Mouse (Mus musculus) frontal cortex, postnatal 25 days (tissue): ENCODE results near the gene Zfp719.

Experiments
- DNase-seq, 2 experiments: peaks; one replicate each; pipeline ENCODE4 v3.0.0; 2022; ENCODE audit warnings: low spot score in 2 of 2

Gene Zfp719

DNA sequence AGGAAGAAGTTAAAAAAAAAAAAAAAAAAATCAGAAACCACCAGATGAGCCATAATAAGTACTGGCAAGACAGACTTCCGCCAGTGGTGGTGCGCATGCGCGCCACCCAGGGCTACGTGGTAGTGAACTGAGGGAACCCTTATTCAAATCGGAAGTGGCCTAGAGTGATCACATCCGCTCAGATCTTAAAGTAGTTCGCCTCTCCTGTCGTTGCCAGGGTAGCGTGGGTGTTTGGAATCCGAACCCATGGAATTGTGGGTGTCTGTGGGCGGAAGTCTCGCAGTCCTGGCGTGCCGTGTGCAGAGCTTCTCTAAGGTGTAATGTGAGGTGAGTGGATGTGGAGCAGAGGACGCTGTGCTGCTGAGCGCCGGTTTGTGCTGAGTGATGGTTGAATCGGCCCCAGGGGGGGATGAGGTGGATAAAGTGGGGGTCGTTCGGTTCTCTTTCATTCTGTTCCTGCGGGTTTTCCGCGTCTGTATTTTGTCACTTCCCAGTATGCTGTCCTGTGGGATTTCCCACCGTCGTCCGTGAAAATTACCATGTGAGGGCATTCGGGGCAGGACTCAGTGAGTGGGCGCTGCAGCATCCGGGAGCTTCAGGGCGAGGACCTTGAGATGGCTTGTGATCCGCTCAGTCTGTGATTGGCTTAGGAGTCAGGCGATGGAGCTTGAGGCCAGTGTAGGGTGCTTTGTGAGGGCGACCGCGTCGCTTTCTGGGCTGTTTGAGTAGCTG is at the start of gene Zfp719:
Gene Zfp719 (plus strand): TSS at position 171 of the 732 bp plus-strand sequence.
- DNase-seq, result peak; percentile 72 to 87

DNA sequence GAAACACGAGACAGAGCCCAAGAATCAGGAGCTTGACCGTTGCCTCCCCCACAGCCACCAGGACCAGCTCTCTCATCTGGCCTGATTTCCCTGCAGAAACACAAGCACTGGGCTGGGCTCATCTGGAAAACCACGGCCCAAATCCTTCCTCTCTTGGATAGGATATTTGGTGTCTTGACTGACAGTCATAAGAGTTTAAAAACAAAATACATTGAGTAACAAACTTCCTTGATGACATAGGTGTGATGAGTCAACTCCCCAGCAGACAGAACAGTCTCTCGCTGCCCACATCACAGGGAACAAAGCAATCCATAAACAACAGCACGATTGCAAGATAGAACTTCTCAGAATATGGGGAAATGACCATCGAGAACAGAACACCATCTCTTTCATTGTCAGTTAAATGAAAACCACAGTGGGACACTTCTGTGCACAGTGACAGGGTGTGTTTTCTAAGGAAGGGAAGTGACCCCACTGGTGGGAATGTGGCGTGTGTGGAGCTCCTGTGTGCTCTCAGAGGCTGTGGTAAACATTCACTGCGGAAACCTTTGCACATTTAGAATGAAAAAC is 49.1 kb upstream of the Zfp719 start:
- DNase-seq, result no peak

DNA sequence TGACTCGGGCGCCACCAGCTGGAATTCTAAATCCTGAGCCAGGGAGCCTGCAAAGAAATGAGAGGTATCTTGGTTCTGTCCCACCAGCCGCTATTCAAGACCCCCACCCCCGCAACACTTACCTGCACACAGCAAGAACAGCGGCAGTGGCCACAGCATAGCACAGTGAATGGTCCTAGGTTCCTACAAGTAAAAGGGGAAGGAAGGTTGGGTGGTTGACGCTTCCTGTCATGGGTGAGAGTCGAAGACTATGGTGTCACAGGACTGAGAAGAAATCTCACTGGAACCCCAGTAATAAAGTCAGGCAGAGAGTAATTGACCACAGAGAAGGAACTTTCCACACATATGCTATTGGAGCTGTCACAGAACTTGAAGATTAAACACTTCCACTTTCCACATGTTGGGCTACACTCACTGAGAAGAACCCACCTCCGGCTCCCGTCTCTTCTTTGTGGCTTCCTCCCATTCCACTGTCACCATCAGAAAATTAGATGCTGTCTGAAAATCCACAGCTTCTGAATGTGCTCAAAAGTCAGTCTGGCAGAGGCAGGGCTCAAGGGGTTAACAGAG is 46.4 kb upstream of the Zfp719 start:
- no peak for DNase-seq

DNA sequence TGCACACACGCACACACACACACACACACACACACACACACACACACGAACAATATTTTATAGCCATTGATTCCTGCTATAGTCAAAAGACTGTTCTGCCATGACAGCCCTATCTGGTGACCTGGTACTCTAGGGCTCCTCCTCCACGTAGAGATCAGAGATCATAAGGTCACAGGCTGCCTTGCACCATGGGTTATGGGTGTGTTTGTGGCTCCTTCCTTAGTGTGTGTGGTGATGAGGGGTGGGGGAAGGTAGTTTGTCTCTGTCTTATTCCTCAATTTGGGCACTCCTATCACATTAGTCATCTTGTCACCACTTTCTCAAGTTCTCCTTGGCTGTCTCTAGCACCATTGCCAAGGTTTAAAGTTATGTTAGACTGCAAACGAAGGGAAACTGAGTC is 40.9 kb upstream of the Zfp719 start:
- no peak for DNase-seq

DNA sequence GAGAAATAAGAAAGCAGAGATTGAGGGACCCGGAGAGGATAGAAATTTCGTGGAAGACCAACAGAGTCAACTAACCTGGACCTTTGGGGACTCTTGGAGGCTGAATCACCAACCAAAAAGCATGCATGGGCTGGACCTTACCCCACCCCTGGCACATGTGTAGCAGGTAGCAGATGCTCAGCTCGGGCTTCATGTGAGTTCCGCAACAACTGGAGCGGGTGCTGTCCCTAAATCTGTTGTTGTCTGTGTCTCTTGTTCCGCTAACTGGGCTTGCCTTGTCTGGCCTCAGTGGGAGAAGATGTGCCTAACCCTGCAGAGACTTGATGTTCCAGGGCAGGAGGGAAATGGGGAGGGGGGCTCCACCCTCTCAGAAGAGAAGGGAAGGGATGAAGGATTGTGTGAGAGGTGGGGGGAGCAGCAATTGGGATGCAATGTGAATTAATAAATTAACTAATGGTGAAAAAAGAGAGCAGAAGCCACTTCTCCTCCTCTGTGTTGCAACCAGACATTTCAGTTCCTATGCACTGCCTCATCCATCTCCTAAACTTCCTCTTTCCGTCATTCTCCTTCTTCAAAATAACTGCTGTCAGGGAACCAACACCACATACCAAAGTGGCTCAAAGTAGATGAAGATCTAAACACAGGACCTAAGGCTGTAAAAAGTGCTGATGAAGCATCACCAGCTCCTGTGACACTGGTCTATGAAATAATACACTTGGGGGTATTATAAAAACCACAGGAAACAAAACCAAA is 35.0 kb upstream of the Zfp719 start, which contains the start of gene Cd33:
Gene Cd33 (minus strand): TSS at position 204 of the 753 bp plus-strand sequence.
- no peak for DNase-seq

DNA sequence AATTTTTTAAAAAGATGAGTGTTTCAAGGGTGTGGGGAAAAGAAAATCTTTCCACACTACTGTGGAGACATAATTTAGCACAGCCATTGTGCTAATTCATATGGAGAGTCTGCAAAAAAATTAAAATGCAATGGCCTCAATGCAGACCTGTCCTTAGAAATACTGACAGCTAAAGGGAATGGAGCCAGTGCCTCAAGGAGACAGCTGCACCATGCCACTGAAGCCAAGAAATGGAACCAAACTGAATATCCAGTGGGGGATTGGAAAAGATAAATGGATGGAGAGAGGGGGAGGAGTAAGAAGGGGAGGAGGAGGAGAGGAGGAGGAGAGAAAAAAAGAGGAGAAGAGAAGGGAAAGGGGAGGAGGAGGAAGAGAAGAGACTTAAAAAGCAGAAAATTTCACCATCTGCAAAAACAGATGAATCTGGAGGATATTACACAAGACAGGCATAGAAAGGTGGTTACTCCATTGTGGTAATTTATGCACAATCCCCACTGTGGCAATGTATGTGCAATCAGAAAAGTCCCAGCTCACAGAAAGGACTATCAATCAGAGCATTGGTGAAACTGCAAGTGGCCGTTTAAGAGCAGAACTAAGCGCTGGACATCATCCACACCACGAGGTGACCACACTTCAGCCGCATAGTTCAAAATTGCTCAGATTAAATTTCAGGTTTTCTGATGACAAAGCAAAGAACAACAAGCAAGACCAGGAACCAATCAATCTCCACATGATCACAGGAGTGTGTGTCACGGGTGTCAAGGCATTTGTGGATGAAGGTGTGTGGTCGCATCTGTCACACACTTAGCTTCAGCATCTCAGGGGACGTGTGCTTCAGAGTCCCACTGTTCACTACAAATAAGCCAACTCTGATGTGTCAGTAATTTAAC is 33.5 kb upstream of the Zfp719 start:
- no peak for DNase-seq

DNA sequence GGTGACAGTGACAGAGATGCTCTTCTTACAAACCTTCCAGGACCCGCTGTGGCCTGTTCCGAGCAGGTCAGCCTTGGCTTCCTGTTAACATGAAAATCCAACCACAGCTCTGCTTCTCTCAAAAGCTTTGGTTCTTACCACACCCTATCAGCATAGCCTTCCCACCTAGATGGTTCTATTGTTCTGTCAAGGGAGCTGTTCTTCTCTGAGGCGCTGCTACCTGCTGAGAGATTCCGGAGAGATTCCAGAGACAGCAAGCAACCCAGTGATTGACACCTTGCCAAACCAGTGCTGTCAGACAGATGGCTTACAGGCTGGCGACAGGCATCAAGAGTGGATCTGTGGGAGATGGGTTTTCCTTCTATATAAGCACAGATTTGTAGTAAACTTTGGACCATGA is 31.7 kb upstream of the Zfp719 start:
- no peak for DNase-seq

DNA sequence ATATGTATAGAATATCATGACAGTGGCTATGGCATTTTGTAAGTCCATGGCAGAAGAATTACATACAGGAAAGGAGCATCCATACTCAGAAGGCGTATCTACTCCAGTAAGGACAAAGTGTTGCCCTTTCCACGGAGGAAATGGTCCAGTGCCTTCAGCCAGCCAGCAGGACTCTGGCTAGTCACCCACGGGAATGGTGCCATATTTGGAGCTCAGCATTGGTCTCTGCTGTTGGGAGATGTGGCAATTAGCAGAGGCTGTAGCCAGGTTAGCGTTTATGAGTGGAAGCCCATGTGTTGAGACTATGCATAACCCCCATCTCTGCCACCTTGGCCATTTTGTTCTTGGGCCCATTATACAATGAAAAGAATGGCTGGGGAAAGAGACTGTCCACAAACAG is 31.2 kb upstream of the Zfp719 start:
- DNase-seq, result no peak

DNA sequence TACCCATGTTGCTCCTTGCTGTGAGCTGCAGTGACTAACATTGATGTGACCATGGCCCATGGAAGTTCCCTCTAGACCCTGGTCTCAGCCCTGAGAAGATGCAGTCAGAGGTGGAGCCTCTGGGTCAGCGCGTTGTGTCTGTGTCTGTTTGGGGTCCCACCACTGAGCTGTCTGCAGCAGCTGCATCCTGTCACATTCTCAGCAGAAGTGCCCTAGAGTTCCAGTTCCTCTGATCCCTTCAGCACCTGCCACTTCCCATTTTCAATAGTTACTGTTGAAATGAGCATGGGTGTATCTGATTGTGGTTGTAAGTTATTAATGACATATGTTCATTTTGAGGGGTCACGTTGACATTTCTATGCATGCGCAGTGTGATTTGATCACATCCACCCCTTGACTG is 26.3 kb upstream of the Zfp719 start:
- DNase-seq, result no peak

DNA sequence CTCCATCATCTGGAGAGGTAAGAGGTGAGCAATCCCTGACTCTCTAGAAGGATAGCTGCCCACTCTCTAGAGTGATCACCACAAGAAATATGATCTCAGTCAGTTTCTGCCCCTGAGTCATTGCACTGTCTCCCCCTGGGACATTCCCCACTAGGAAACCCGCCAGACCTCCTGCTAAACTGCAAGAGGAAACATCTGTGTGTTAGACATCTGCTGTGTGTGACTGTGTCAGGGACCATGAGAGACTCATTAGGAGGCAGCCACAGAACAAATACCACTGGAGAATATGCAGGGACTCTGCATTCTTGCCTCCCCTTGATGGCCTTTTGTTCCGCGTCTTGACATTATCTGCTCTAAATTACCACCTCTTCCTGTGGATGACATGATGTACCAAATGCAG is 24.9 kb upstream of the Zfp719 start:
- DNase-seq, result no peak

DNA sequence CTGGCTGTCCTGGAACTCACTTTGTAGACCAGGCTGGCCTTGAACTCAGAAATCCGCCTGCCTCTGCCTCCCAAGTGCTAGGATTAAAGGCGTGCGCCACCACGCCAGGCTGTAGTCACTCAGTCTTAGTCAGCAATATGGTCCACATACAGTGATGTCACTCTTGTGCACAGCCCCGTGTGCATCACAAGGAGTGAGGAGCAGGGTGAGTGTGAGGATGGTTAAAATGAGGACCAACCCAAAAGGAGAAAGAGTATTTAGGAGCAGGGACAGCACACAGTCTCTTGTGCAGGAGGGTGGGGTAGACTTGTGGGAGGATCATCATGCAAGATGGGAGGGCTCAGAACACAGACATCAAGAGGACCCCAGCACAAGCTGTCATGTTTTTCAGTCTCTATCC is 24.1 kb upstream of the Zfp719 start:
- DNase-seq, result no peak

DNA sequence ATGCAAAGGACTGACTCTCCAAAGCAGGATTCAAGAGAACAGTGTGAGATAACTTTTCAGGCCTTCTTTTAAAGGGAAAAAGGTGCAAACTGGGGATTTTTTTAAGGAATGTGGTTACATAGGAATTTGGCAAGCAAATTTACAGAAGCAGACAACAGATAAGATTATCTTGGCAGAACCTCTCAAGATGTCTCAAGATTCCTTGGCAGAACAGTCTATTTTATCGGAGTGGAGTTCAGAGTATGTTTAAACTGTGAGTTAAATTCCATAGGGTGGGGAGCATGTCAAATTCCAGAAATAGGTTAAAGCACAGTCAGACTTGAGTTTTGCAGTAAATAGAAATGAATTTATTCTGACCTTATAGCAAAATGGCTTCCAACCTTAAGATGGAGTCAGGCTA is 22.5 kb upstream of the Zfp719 start:
- DNase-seq, result no peak

DNA sequence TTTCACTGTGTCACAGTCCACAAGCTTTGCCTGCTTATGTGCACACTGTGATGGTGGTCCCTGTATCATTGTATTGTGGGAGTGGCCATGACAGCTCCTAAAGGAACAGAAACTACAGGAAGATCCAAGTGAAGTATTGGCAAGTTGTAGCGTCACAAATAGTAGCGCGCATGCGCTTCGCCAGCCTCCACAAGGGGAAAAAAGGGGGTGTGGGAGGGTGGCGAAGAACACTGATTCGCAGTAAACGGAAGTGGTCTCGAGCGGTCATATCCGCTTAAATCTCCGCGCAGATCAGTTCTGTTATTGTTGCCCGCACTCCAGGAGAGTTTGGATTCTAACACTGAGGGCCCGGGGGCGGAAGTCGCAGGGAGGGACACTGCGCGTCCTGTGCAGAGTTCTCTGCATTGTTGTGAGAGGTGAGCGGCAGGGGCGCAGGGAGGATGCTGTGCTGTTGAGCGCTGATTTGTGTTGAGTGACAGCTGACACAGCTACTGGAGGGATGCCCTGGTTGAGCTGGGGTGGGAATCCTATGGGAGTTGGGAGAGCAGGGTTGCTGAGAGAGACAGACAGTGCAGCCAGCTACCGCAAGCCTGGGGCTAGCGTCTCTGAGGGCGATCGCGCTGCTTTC is 17.3 kb upstream of the Zfp719 start, which contains the start of gene Zfp658:
Gene Zfp658 (plus strand): TSS at position 251 of the 628 bp plus-strand sequence.
- peak; percentile 65 to 74 for DNase-seq

DNA sequence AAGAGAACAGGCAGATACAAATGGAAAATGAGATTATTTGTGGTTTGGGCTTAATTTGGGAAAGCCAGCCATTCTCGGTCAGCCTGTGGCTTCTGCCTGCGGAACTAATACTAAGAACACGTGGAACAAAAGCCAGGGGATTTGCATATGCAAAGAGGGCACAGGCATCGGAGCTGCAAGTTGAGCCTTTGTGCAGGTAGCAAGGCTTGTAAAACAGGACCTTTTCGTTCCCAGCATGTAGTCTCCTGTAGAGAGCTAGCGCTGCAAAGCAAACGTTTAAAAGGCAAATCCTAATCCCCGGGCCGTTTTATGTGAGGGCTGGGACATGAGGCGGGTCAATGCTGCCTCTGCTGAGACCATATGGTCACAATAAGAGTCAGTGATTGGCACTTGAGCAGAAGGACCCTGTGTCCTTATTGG is 16.7 kb upstream of the Zfp719 start:
- no peak for DNase-seq

DNA sequence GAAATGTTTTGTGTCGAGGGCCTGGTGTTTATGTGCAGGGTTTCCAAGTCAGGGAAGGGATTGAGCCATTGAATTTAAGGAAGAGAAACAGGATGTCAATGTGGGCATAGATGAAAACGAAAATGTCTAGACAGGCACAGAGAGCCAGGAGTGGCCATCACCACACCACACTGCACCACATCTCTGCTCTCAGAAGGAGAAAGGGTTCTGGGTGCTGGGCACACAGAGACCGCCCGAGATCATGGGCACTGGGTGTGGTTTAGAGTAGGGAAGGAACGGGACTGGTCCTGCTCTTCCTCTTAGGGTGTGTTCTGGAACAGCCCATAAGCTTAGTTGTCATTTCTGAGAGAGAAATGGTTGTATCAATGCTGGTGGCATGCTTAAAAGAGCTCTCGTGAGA is 16.1 kb upstream of the Zfp719 start:
- no peak for DNase-seq

DNA sequence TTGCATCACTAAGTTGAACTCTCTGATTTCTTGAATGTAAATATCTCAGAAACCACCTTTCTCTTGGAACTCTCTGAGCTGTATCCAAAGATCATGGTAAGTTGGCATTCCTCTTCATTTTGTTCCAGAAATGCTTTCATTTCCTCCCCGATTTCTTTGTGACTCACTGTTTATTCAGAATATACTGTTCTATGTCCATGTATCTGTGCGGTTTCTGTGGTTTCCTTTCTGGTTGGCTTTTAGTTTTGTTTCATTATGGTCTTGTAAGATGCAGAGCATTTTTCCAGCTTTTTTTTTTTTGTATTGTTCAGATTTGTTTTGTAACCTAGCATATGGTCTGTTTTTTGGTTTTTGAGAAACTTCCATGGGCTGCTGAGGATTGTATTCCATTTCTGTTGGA is 8.2 kb upstream of the Zfp719 start:
- DNase-seq, result no peak

DNA sequence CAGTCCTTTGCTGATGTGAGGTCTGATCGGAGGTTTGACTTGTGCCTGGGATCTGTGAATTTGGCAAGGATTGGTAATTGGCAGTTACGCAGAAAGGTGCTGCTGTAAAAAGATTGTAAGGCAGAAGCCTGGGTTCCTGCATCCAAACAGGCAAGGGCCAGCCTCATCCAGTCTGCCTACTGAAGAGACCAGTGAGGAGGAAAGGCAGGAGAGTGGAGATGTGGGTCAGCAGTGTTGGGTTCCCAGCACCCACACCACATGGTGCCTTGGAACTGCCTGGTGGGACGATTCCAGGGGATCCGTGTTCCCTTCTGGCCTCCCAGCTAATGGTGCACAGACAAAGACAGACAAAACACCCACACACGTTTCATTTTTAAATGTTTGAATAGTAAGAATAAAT is 1.1 kb downstream of the Zfp719 start:
- peak in 1 of 2 experiments; percentile 16 for DNase-seq

DNA sequence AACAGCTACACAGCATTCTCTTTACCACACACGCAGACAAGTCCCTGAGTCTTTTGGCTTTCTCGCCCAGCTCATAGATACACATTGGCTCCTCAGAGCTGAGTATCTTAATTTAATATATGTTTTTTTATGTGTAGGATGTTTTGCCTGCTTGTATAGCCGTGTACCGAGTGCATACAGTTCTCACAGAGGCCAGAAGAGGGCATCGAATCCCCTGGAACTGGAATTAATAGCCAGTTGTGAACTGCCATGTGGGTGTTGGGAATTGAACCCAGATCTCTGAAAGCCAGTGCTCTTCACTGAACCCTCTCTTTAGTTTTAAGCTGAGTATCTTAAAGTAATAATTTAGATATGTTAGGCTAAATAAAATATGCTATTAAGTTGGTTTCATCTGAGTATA is 5.4 kb downstream of the Zfp719 start:
- no peak for DNase-seq

DNA sequence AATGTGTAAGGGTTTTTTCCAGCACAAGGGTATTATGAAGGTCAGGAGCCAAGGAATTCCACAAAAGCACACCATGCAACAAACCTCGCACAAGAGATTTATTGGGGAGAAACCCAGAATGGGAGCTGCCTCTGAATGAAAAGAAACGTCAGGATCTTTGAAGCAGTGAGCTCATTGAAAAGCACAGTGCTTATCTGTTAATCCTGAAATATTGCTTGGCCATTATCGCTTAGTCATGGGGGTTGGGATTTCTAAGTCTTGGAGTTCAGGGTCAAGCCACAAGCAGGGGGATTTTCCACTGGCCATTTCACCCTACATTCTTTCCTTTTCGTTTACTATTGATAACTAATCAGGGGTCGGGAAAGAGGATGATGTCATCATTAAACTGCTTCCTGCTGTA is 22.5 kb downstream of the Zfp719 start:
- no peak for DNase-seq

DNA sequence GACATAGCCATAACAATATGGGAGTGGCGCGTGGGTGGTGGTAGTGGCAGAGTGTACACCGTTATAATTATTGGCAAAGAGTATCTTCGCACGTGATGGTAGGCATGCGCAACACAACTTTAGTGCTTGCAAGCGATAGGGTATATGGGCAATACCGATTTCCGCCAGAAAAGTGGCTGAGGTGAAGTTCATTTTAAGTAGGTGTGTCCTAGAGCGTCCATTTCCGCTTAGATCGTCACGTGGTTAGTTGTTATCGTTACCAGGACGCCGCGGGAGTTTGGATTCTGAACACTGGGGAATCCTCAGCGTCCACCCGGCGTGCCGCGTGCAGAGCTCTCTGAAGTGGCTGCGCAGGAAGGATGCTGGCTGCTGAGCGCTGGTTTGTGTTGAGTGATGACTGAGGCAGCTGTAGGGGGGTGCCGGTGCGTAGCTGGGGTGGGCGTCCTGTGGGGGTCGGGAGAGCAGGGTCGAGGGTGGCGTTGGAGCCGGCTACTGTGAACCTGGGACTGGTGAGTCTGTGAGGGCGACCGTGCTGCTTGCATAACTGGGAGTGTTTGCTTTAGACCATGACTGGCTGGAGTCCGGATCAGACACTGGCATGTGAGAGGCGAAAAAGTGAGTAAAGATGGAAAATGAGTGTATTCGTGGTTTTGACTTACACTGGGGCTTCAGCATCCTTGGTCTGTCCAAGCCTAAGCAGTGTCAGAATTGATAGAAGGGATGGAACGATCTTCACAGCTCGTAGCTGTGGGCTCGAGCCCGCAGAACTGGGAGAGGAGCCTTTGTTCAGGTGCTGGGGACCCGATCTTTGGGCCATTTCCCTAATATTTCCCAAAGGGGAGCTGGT is 27.7 kb downstream of the Zfp719 start, which contains the start of gene Zfp819:
Gene Zfp819 (plus strand): TSS at position 274 of the 847 bp plus-strand sequence.
- DNase-seq, result peak; percentile 41 to 56
